Mouse (Mus musculus) lung, adult 2 months (tissue): ENCODE results near the gene Syt8.

Experiments
- CTCF ChIP-seq: fragments of 200-500 bp; IDR thresholded peaks from 2 replicates; pipeline ENCODE4 v1.5.1; 2011; ENCODE audit warnings: mild to moderate bottlenecking, low read length, control low read depth; ENCODE audit not compliant: insufficient read depth
- POLR2A ChIP-seq: fragments of 200-500 bp; IDR thresholded peaks from 2 replicates; pipeline ENCODE4 v1.6.1; 2011; ENCODE audit warnings: low read depth, mild to moderate bottlenecking, control low read depth, low read length, borderline replicate concordance; ENCODE audit errors: extremely low read depth

DNA sequence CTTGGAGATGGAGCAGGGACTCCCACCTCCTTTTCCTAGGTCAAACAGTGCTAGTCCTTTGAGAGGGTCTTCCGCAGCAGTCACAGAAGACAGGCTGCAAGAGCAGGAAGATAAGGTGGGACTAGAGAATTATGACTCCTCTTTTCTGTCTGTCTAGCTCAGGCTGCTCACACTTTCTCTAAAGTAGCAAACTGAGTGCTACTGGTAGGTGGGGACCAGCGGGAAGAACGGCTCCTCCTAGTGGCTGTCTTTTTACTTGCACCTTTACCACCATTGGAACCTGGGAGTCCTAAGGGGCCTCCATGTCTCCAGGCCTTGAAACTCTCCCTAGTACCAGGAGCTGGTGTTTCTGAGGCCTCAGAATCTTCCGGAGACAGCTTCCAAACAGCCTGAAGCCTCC is 874 bp downstream of the Syt8 start:
- TF ChIP-seq CTCF (peak; percentile 85), POLR2A (no peak)
